Mouse (Mus musculus) liver, postnatal 0 days (tissue): Measurements from ENCODE around the gene Aplp1.

Experiments used
- CTCF ChIP-seq: sonication (generic); IDR thresholded peaks from 2 replicates; pipeline ENCODE4 v1.5.1; 2016; ENCODE audit warnings: antibody characterized with exemption, low read depth
- EP300 ChIP-seq: IDR thresholded peaks from 2 replicates; pipeline ENCODE4 v1.6.1; 2016; ENCODE audit warnings: antibody characterized with exemption, low read depth, mild to moderate bottlenecking

DNA sequence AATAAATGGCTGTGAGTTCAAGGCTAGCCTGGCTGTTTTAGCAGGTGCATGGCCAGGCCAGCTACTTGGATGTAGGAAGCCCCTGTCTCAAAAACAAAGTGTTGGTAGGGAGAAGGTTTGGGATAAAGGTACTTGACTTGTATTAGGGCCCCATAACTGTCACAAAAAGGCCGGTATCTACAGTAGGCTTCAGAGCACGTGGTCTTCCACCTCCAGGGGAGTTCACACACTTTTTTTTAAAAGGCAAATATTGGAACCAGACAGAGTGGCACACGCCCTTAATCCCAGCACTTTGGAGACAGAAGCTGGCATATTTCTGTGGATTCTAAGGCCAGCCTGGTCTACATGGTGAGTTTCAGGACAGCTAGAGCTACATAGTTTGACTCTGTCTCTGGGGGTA, 24.7 kb downstream of the Aplp1 start:
- no peak for TF ChIP-seq CTCF
- TF ChIP-seq EP300: no peak
